Mouse (Mus musculus): ENCODE measurements around the gene Sla2. TPM values are rescaled to one million over a fixed set of nuclear protein-coding genes. Genes with fewer than 3 reads are reported as not detected.

Gene Sla2
- polyA plus RNA-seq, 1 experiment from 2014 or later = 0.21 TPM

DNA sequence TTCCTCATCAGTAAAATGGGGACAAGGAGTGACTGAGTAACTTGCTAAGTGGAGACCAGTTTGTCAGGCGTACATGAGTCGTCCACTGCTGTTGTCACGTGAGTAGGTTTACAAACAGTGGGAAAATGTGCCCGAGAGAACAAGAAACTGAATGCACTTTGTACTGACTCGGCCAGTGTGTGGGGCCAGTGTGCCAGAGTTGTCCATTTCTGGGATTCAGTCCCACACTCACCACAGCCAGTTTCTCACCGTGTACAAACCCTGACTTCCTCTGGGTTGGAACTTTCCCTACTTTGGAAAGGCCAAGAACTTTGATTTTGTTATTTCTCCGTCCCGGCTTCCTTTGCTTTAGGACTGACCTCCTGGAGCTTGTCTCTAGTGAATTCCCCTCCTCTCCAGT lies 18.0 kb downstream of the Sla2 start:
- Histone ChIP-seq H3K27me3 (ENCODE audit: insufficient read depth, low read length) (no peaks in the 10 kb centered on the region), H3K9ac (no peak overlapping the region), H3K9me3 (ENCODE audit: low read depth, low read length) (no peaks in the 10 kb centered on the region), H3K4me1 (ENCODE audit: insufficient read depth) (peaks cover 6% of the 10 kb centered on the region; the same call in 1 of the 2 replicates), H3K27ac (ENCODE audit: low read depth) (no peak overlapping the region), H3K36me3 (ENCODE audit: insufficient read depth) (peaks cover 92% of the 10 kb centered on the region), H3K4me3 (ENCODE audit: low read depth, low read length) (no peak overlapping the region), H3K4me2 (no peak overlapping the region)
- TF ChIP-seq CTCF (IDR thresholded peaks at IDR 0.05; ENCODE audit: low read depth) = no peak
- DNase-seq (no peak), ATAC-seq (ENCODE audit: insufficient read depth) (no peak)
- WGBS = 72% methylated on average over 8 of the region's 8 CpGs

GRCm38 (mm10) chr2:156864481-156864880 lies 22.5 kb downstream of the Sla2 start:
- peak overlapping the region; percentile 100 for H3K4me3 ChIP-seq (ENCODE audit: low read depth, low read length)
- H3K9ac ChIP-seq = 0 out of 2 replicates have a peak overlapping the region, but pooled peaks have one; percentile 96
- peaks cover 49% of the 10 kb centered on the region for H3K36me3 ChIP-seq (ENCODE audit: insufficient read depth)
- no peaks in the 10 kb centered on the region for H3K27me3 ChIP-seq (ENCODE audit: insufficient read depth, low read length)
- WGBS = 84% methylated on average over 3 of the region's 3 CpGs
- ATAC-seq (ENCODE audit: insufficient read depth) (no peak), DNase-seq (no peak)
- no peak overlapping the region for H3K27ac ChIP-seq (ENCODE audit: low read depth)
- peaks cover 5% of the 10 kb centered on the region; the same call in 1 of the 2 replicates for H3K4me1 ChIP-seq (ENCODE audit: insufficient read depth)
- H3K9me3 ChIP-seq (ENCODE audit: low read depth, low read length) = no peaks in the 10 kb centered on the region
- TF ChIP-seq CTCF (IDR thresholded peaks at IDR 0.05; ENCODE audit: low read depth) = no peak
- peak overlapping the region; percentile 78 for H3K4me2 ChIP-seq

DNA sequence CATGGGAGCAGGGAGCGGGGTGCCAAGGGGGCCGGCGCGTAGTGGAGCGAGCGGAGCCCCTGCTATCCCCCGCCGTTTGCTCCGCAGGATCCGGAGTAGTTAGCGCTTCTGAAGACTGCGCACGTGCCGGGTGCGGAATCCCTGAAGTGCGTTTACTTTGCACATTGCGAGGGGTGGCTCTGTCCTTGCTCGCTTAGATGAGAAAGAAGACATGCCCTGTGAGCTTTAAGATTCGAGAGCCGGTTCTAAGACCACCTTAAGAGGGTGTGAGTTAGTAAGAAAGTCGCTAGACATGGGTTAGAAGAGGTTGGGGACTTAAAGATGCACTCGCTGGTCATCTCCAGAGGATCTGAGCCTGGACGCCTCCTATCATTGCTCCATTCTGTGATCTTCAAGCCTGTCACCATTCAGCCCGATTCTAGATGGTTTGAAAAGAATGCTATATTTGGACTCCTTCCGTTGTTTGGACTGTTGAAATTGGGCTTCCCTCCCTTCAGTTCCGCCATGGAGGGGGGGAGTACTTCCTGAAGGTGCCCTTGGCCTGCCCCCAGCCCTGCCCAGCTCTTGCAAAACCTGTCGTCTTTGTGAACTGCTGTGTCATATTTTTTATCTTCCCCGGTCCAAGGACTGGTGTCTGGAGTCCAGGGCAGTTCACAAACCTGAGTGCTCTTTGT lies 23.4 kb downstream of the Sla2 start:
- Histone ChIP-seq H3K4me1 (ENCODE audit: insufficient read depth) (peaks cover 5% of the 10 kb centered on the region; the same call in 1 of the 2 replicates), H3K27ac (ENCODE audit: low read depth) (peak overlapping the region; percentile 97), H3K27me3 (ENCODE audit: insufficient read depth, low read length) (no peaks in the 10 kb centered on the region), H3K4me2 (peak overlapping the region; percentile 78), H3K4me3 (ENCODE audit: low read depth, low read length) (peak overlapping the region; percentile 100), H3K9me3 (ENCODE audit: low read depth, low read length) (no peaks in the 10 kb centered on the region), H3K9ac (peak overlapping the region; percentile 96), H3K36me3 (ENCODE audit: insufficient read depth) (peaks cover 43% of the 10 kb centered on the region)
- TF ChIP-seq CTCF (IDR thresholded peaks at IDR 0.05; ENCODE audit: low read depth) = no peak
- ATAC-seq (ENCODE audit: insufficient read depth) (peak; percentile 45), DNase-seq (peak; percentile 61)
- under 1% methylated on average over 28 of the region's 28 CpGs for WGBS

DNA sequence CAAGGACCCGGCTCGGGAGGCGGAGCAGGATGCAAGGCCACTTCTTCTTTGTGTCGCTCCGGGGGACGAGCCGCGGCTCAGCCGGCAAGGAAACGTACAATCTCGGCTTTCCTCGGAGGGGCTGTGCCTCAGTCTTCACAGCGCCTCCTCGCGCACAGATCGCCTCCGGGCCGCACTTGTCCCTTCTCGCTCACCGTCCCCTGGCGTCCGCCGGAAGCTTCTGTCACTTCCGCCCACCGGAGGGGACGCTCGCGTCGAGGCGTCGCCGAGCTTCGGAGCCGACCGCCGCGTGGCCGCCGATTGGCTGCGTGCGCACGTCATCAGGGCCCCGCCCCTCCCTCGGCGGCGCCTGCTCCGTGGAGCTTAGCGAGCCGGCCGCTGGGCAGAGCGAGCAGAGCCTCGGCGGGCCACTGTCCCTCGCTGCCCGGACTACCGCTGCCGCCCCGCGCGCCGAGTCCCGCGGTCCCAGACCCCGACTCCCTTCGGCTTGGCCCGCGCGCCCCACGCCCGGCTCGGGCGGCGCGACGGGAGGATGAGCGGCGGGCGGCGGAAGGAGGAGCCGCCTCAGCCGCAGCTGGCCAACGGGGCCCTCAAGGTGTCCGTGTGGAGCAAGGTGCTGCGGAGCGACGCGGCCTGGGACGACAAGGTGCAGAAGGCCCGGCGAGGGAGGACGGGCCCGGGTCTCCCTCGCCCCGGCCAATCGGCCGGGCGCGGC lies 24.1 kb downstream of the Sla2 start, which contains the start of gene Rab5if:
Gene Rab5if, plus strand, starts transcription at position 357 of the 715 bp plus-strand sequence.
- under 1% methylated on average over 94 of the region's 98 CpGs for WGBS
- H3K4me2 ChIP-seq = peak within 1 kb of the TSS; percentile 84
- H3K9me3 ChIP-seq (ENCODE audit: low read depth, low read length) = no peaks in the 10 kb centered on the region
- ATAC-seq (ENCODE audit: insufficient read depth) (peak; percentile 96), DNase-seq (peak; percentile 99)
- H3K36me3 ChIP-seq (ENCODE audit: insufficient read depth) = peaks cover 41% of the 10 kb centered on the region
- peak; percentile 77 for TF ChIP-seq CTCF (IDR thresholded peaks at IDR 0.05; ENCODE audit: low read depth)
- peak within 1 kb of the TSS; percentile 100 for H3K4me3 ChIP-seq (ENCODE audit: low read depth, low read length)
- H3K4me1 ChIP-seq (ENCODE audit: insufficient read depth) = peaks cover 6% of the 10 kb centered on the region; the same call in 1 of the 2 replicates
- no peaks in the 10 kb centered on the region for H3K27me3 ChIP-seq (ENCODE audit: insufficient read depth, low read length)
- H3K9ac ChIP-seq = peak within 1 kb of the TSS; percentile 96
- peak within 1 kb of the TSS; percentile 97 for H3K27ac ChIP-seq (ENCODE audit: low read depth)

DNA sequence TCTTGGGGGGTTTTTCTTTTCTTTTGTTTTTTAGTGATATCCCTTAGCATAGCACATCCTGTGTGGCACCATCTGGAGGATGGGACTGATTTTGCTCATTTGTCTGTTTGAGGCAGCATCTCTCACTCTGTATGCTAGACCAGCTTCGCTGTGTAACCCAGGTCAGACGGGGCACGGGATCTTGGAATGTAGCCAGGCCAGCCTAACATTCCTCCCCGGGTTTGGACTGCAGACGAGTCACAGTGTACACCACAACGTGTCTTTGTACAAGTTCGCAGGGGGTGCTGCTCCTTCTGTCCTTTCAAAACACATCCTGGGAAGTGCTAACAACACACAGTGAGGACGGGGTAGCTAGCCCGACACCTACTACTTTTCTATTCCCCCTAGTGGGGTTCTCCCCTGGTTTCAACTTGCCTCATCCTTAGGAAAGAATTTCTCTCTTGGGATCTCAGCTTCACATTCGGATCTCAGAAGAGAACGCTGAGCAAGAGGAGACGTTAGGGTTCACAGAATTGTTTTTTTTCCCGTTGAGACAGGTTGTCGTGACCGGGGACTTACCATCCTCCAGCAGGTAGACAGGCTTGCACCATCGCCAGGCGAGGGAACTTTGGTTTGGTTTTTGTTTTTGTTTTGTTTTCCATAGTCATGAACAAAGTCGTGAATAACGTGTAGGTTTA lies 24.8 kb downstream of the Sla2 start:
- WGBS = under 1% methylated on average over 19 of the region's 19 CpGs
- ATAC-seq (ENCODE audit: insufficient read depth) (peak; percentile 12; the same call in 1 of the 2 replicates), DNase-seq (peak; percentile 78)
- 0 out of 2 replicates have a peak, but pooled peaks have one; percentile 5 for TF ChIP-seq CTCF (IDR thresholded peaks at IDR 0.05; ENCODE audit: low read depth)
- H3K4me1 ChIP-seq (ENCODE audit: insufficient read depth) = peaks cover 8% of the 10 kb centered on the region; the same call in 1 of the 2 replicates
- H3K27ac ChIP-seq (ENCODE audit: low read depth) = peak overlapping the region; percentile 97
- H3K36me3 ChIP-seq (ENCODE audit: insufficient read depth) = peaks cover 39% of the 10 kb centered on the region
- H3K4me2 ChIP-seq = peak overlapping the region; percentile 84
- peak overlapping the region; percentile 100 for H3K4me3 ChIP-seq (ENCODE audit: low read depth, low read length)
- H3K9me3 ChIP-seq (ENCODE audit: low read depth, low read length) = no peaks in the 10 kb centered on the region
- peak overlapping the region; percentile 87 for H3K9ac ChIP-seq
- H3K27me3 ChIP-seq (ENCODE audit: insufficient read depth, low read length) = no peaks in the 10 kb centered on the region

DNA sequence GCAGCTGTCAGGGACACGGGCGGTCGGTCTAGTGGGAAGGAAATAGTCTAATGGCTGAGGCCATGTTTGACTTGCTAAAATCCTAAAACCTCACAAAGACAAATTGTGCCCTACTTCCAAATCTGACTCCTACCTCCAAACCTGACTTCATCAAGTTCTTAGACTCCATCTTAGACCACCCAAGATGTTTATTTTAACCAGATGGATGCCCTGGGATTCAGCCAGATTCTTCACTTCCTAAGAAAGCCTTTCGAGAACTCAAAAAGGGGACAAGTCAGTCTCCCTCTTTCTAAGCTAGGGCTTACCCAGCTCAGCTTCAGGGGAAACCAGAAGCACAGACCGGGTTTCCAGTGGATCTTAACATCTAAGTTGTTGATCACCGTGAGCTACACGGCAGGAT lies 28.3 kb downstream of the Sla2 start:
- peaks cover 30% of the 10 kb centered on the region for H3K36me3 ChIP-seq (ENCODE audit: insufficient read depth)
- H3K9me3 ChIP-seq (ENCODE audit: low read depth, low read length) = no peaks in the 10 kb centered on the region
- 0 out of 2 replicates have a peak, but pooled peaks cover 3% of the 10 kb centered on the region for H3K4me1 ChIP-seq (ENCODE audit: insufficient read depth)
- DNase-seq = peak; percentile 79
- no peak for ATAC-seq (ENCODE audit: insufficient read depth)
- no peak overlapping the region for H3K9ac ChIP-seq
- H3K4me3 ChIP-seq (ENCODE audit: low read depth, low read length) = no peak overlapping the region
- peak overlapping the region; percentile 43; the same call in 1 of the 2 replicates for H3K27ac ChIP-seq (ENCODE audit: low read depth)
- H3K4me2 ChIP-seq = no peak overlapping the region
- TF ChIP-seq CTCF (IDR thresholded peaks at IDR 0.05; ENCODE audit: low read depth) = no peak
- 47% methylated on average over 7 of the region's 7 CpGs for WGBS
- no peaks in the 10 kb centered on the region for H3K27me3 ChIP-seq (ENCODE audit: insufficient read depth, low read length)

Data from lung, embryonic 14.5 days (tissue).